Mouse (Mus musculus) adrenal gland, adult (tissue): Measurements from ENCODE around the gene Mllt1.

Source experiments
- DNase-seq, 2 experiments: peaks; one replicate each; pipeline ENCODE4 v3.0.0; 2022 to 2023; ENCODE audit warnings: low spot score in 1 of 2; ENCODE audit not compliant: inconsistent age in 2 of 2

The Mllt1 gene

GRCm38 (mm10) chr17:56935363-56936131 is at the start of gene Mllt1:
Gene Mllt1, minus strand, starts transcription at chr17:56935415.
- peak; percentile 99 to 100 for DNase-seq

DNA sequence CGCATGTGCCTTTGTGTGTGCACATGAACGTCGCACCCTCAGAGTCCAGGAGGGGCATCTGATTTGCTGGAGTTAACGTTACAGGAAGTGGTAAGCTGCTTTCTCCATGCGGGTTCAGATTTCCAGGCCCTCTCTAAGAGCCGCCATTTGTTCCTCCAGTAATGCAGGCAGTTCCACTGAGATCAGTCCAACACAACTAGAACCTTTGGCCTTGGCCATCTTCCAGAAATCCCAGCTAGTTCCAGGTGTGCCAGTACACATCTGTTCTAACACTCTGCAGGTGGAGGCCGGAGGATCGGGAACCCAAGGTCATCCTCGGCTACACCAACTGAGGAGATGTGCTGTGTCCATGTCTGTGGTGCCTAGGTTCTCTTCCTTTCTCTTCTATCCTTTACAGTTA is 49.7 kb upstream of the Mllt1 start:
- DNase-seq = no peak

DNA sequence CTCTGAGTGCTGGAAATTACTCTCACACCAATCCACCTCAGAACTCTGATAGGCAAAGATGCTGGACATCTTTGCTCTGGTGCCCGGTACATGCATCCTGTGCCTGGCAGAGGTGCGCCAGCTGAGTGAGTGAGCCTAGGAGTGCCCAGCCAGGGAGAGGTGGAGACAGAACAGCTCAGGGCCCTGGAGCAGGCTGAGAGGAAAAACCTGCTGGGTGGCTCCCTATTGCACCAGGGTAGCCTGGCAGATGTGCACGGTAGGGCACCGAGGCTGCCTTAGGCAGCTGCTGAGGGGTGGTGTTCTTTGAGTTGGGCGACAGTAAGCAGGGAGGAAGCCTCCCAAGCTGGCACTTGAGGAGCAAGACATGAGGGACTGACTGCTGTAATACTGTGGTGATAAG is 46.8 kb upstream of the Mllt1 start, which contains the start of gene Acer1:
Gene Acer1, minus strand, starts transcription at position 114 of the 400 bp plus-strand sequence.
- no peak for DNase-seq

DNA sequence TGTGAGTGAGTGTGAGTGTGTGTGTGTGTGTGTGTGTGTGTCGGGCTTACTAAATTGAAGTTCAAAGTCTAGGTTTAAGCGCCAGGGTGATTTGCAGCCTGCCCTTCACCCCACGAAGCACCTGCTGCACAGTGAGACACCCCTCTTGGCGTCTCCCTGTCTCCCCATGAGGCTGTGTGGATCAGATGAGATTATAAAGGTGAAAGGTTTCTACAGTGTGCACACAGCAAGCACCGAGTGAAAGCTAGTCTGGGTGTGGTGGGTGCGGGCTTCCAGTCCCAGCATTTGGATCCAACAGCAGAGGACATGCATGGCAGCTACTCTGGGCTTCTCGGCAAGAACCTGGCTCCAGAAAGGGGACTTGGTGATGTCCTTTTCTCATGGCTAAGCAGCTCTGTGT is 45.8 kb upstream of the Mllt1 start:
- no peak for DNase-seq

- DNase-seq = no peak
These were observed 44.3 kb upstream of the Mllt1 start for GRCm38 (mm10) chr17:56979524-56979923.

- no peak for DNase-seq
These were observed 41.5 kb upstream of the Mllt1 start for GRCm38 (mm10) chr17:56976531-56977390.

DNA sequence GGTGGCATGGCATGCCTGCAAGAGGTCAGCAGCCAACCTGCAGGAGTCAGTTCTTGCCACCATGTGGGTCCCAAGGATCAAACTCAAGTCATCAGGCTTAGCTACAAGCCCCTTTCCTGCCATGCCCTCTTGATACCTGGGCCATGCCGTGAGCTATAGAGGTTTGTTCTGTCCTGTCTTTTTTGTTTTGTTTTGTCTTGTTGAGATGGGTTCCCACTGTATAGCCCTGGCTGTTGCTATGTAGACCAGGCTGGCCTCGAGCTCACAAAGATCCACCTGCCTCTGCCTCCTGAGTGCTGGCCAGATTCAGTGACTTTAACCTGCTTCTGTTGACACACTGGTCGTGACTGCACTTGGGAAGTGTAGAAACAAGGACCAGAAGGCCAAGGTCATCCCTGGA is 40.2 kb upstream of the Mllt1 start:
- no peak for DNase-seq

GRCm38 (mm10) chr17:56974708-56975240 is 39.6 kb upstream of the Mllt1 start:
- DNase-seq = peak in 1 of 2 experiments; percentile 75

DNA sequence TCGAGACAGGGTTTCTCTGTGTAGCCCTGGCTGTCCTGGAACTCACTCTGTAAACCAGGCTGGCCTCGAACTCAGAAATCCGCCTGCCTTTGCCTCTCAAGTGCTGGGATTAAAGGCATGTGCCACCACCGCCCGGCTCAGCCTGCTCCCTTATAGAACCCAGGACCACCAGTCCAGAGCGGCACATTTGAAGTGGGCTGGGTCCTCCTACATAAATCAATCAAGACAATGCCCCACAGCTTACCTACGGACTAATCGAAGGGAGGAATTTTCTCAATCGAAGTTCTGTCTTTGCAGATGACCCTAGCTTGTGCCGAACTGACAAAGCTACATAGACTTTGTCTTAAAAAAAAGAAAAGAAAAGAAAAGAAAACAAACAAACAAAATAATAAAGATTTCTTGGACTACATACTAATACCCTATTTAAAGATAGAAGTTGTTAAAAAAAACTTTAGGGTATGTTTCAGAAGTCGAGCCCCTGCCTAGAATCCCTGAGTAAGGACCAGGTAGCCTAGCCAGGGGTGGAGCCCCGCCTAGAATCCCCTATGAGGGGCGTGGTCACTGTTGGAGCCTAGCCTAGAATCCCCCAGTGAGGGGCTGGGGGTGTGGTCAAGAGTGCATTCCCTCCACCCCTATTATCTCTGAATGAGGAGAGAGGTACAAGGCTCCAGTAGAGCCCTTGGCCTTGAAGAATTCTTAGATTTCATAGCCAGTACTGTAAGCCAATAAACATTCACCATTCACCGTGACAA is 38.9 kb upstream of the Mllt1 start:
- DNase-seq = no peak

DNA sequence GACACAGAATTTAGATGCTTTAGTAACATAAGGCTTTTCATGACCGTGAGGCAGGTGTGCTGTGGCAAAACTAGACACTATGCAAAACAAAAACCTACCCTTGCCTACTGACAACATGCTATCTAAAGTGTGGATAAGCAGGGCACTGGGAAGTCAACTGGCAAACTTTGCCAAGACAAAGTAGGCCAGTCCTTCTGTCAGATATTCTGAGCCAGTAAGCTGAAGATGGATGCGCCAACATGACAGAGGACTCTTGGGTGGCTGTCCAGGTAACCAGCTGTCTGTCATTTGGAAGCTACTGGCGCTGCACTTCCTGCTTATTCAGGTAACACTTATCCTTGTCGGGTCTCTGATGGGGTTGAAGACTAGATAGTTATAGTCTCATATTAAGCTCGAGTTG is 34.9 kb upstream of the Mllt1 start:
- no peak for DNase-seq

GRCm38 (mm10) chr17:56969321-56969720 is 34.1 kb upstream of the Mllt1 start:
- peak; percentile 58 to 77 for DNase-seq

GRCm38 (mm10) chr17:56963646-56964045 is 28.4 kb upstream of the Mllt1 start:
- no peak for DNase-seq

DNA sequence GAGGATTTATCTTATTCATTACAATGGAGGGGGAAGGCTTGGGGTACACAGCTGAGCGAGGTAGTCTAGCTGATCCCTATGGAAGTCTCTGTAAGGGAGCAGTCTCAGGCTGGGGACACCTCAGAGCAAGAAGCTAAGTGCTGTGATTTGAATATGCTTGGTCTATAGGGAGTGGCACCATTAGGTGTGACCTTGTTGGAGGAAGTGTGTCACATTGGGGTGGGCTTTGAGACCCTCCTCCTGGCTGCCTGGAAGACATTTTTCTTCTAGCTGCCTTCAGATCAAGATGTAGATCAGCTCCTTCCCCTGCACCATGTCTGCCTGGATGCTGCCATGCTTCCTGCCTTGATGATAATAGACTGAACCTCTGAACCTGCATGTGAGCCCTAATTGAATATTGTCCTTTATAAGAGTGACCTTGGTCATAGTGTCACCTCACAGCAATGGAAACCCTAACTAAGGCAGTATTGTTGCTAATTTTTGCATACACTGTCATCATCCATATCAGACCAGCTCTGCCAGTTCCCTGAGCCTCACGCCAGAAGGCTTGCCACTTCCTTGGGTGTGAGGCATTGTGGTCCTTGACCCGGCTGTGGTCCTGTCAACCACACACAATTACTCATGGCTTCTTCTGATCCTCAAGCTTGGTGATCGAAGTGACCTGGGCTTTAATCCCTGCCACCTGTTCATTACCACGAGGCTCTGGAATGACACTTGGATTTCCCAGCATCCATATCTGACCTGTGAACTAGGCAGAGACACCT is 27.6 kb upstream of the Mllt1 start:
- peak in 1 of 2 experiments; percentile 70 for DNase-seq

- DNase-seq = no peak
These were observed 26.7 kb upstream of the Mllt1 start for GRCm38 (mm10) chr17:56961880-56962279.

GRCm38 (mm10) chr17:56958667-56959066 is 23.5 kb upstream of the Mllt1 start:
- no peak for DNase-seq

DNA sequence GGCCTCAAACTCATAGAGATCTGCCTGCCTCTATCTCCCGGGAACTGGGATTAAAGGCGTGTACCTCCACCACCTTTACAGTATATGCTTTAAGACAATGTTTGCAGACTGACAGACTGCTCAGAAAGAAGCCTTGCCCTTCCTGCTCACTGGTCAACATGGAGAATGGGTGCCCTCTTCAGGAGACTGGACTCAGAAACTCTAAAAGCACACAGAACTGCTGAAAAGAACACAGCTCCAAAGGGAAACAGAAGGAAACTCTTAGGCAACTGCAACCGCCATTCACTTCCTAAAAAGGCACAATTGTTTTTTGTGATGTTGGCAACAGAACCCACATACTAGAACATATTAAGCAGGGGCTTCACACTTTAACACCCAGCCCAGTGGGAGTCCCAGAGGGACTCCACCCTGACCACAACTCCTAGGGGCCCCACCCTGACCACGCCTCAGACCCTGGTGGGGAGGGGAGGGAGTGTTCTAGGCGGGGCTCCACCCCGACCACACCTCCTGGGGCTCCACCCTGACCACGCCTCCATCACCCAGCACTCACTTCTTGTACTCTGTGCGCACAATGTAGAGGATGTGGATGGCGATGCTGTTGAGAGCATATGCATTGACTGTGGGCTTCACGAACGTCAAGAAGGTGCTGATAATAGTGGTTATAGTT is 22.7 kb upstream of the Mllt1 start:
- peak in 1 of 2 experiments; percentile 48 for DNase-seq

DNA sequence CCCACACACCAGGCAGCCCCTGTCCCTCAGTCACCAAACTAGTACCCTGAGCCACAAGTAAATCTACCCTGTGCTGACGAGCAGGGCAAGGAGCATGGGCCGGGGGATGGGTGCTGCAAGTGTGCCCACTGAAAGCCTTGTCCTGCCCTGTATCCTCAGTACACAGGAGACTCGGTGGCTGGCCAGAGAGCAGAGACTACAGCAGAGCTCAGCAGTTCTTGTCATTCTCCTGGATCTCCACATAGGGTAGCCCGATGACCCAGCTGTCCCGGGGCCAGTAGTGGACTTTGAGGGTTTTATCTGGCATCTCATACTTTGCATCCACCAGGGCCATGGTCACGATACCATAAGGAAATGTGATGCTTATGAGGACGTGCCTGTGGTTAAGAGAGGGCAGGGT is 19.7 kb upstream of the Mllt1 start:
- DNase-seq = no peak

DNA sequence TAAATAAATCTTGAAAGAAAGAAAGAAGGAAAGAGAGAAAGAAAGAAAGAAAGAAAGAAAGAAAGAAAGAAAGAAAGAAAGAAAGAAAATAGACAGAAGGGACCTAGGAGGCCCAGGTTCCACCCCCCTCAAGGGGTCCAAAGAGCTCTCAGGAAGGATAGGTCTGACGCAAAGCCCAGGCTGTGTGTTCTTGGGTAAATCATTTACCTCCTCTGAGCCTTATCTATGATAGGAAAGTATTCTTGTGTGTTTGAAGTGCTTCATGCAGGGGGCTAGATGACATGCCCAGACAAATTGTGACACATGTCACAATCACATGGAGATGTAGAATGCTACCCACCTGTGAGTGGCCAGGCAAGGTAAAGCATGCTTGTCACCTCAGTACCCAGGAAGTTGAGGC is 17.4 kb upstream of the Mllt1 start:
- DNase-seq = no peak

DNA sequence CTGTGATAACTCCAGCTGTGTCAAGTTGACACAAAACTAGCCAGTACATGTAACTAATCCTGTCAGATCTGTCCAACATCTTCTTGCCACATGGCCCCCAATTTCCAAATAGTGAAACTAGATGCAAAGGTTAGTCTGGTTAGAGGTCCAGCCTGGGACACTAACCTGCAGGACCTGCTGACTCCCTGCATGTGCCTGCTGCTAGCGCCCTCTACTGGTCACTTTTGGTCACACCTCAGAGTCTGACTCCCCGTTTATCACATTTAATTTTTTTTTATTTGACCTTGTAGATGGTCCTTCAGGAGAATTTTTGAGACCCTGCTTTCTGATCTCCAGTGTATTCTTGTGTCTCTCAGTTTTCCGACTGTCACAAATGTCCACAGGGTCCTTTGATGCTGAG is 15.7 kb upstream of the Mllt1 start:
- DNase-seq = peak; percentile 62 to 90

DNA sequence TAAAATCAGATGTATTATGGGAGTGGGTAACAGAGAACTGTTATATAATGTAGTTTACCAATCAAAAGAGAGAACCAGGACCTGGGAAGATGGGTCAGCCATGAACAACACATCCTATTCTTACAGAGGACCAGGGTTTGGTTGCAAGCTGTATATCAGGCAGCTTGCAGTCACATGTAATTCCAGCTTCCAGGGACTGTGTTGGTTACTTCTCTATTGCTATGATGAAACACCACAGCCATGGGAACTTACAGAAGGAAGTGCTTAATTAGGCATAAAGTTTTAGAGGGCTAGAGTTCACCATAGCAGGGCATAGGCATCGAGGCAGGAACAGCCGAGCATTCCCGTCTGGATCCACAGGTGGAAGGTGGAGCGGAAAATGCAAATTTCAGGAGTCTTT is 3.5 kb upstream of the Mllt1 start:
- no peak for DNase-seq
